Mouse (Mus musculus): ENCODE data around the gene Nfe2l2.
A peak's percentile ranks its signal among the peaks of the same experiment; 100 is the strongest.

Nfe2l2 gene

DNA sequence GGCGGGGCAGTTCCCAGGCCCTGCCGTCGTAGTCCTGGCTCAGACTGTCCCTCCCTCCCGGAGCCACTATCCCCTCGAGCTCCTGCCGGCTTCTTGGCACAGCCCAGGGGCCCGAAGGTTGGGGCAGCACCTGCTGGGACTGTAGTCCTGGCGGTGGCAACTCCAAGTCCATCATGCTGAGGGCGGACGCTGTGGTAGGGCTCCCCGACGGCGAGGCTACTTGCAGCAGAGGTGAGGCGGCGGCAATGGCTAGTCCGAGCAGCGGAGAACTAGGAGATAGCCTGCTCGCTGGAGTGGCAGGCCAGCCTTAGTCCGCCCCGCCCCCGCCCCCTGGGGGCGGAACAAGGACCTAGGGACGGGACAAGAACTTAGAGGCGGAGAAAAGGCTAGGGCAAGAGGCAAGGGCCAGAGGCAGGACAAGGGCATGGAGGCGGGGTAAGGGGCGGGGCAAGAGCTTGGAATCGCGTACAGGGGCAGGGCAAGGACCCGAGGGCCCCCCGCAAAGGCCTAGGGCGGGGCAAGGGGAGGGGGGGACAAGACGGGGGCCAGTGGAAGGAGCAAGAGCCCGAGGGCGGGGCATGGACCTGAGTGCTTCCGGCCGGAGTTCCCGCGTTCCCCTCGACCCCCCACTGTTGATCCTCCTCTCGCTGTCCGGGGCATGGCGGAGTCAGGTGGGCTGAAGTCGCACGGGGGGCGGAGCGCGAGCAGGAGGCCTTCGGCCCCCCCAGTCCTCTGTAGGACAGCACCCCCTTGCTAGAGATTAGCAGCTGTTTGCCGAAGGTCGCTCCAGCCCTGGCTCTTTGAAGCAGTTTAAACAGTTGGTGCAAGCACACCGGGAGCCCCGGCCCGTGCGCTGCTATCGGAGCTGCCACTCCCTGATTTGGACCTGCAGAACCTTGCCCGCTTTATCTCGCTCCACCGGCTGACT, at the start of gene Nfe2l2:
Nfe2l2 (minus strand) TSS at position 408 of the 928 bp plus-strand sequence.
- peak; percentile 90 for DNase-seq (ENCODE audit: low read depth)

DNA sequence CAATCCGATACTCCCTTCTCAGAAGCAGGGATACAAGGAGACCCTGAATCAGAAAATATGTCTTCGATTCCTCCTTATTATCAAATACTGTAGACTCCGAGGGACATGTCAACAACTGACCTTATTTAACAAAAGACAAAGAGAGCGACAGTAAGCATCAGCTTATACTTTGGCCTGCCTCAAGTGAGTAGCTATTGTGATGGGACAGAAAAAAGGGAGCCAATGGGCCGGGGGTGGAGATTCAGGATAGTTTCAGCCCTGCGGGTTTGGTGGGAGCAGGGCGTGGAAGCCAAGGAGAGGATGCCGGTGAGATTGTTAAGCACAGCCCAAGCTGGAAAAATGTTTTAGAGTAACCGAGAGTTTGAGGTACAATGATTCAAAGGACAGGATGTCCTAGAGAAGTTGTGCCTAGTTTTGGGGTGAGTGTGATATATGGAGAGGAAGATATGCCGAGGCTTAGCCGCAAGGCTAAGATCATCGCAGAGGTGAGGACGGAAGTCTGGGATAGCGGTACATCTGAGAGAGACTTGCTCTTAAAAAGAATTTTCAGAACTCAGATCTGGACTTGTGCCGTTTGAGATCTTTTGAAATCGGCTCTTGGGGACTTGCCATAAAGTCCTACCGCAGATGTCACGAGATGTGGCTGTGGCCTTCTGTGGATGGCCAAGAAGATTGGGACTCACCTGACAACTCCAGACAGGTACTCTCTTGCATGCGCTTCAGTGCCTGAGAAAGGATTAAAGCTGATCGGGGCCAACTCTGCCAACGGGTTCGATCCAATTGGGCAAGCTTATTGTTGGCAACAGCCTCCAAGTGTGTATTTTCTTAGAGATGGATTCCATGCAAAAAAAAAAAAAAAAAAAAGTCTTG, 48.1 kb upstream of the Nfe2l2 start:
- DNase-seq (ENCODE audit: low read depth), result no peak

DNA sequence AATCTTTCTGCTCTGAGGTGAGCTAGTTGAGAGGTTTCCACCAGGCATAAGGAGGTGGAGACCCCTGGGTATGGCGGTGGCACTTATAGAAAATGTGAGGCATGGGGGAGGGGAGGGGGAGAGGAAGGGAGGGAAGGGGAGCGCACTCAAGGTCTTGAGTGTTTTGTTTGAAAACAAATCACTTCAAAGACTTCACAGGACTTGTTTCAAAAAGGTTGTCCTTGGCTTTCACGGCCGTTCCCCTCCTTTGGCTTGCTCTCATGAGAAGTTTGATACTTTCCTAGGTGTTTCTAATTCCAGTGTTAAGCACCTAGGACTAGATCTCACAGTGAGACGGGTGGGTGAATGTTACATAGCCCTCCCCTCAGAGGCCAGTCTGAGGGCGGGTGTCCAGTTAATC, 47.5 kb upstream of the Nfe2l2 start:
- DNase-seq (ENCODE audit: low read depth), result no peak

DNA sequence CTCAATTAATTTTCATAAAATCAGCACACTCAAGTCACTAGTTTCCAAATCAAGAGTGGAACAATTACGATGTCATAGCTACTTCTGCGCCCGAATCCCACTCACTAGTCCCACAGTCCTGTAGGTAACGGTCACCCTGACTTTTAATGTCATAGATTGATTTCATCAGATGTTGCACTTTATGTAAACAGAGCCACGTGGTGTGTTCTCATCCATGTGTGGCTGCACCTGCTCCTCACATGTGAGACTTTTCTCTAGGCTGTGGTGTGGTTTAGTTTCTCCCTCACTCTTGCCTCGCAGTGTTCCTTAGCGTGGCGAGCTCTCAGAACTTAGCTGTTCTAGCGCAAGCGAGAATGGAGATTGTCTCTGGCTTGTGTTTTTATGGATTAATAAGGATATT, 46.4 kb upstream of the Nfe2l2 start:
- no peak for DNase-seq (ENCODE audit: low read depth)

DNA sequence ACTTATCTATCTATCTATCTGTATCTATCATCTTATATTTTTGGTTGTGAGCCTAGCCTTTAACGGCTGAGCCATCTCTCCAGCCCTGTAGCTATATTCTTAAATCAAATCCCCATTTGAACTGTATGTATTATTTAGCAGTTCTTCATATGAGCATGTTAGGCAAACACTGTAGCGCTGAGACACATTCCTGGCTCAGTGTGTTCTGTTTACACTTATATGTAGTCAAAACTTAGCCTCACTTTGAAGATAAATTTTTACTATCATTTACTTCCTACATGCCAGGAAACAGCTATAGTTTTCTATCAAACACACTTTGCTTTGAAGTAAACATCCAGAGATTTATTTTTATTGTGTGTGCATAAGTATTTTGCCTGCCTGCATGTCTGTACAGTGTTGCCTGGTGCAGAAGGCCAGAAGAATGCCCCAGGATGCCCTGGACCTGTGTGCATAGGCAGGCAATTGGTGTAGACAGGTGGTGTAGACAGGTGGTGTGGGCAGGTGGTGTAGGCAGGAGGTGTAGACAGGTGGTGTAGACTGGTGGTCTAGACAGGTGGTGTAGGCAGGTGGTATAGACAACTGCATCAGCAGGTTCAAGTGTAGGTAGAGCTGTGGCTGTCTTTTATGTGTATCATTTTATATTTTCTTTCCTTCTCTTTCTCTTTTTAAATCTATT, 45.7 kb upstream of the Nfe2l2 start:
- no peak for DNase-seq (ENCODE audit: low read depth)

DNA sequence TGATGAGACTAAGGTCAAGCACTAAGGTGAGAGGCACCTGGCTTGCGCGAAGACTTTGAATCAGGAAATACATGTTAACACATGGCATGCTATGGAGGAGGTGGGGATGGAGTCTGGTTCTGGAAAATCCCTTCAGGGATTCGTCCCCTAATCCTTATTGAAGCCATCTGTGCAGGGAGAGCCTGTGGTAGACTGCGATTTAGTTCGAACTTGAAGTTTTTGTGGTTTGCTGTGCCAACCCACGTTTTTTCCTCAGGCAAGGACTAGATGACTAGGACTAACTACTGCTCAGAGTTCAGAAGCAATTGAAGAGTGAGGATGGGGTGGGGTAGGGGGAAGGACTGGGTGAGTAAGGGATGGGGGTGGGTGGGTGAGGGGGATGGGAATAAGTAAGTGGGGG, 44.4 kb upstream of the Nfe2l2 start:
- no peak for DNase-seq (ENCODE audit: low read depth)

DNA sequence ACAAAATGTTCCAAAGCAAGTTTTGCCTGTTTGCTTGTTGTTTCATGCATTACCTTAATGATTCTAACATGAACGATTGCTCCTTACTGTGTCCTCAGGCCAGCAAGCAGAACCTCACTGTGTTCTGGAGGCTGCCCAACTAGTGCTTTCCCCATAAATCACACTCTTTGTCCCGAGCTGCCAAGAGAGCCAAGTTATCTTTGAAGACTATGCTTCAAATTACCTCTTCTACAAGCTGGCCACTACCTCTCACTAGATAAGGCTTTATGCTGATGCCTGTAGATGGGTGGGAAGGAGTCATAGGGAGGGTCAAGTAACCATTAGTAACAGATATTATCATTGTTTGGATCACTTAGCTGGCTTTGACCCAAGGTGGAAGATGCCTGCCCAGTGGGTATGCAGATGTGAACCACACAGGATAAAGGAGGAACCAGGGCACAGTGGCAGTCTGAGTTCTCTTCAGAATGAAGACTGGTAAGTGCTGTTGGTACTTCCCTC, 32.6 kb upstream of the Nfe2l2 start:
- no peak for DNase-seq (ENCODE audit: low read depth)

DNA sequence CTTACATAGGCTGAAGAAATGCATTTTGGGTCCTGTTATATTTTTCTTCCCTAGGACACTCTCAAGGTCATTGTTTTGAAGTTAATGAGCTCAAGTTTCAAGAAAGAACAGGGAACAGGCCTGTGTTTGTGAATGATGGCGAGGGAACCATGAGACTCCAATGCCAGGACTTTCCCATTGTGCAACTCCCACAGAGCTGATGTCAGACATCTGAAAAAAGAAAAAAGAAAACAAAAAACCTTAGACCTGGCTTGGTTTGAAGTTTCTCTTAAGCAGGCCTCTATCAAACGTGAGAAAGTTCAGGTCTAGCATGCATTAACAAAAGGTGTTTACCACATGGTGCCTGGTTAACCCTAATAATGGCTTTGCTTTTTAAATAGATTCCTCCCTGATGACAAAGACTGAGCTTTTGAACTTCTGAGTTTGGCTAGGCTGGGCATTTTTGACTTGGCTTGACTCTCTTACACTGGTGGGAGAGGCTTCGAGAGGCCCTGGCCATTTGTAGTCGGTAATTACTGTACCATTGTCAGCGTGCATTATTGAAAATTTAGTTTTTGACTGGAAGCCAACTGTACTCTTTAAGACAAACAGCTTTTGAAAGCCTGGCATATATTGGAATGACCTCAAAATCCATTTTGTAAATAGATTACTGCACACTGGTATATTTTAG, 29.9 kb upstream of the Nfe2l2 start:
- DNase-seq (ENCODE audit: low read depth), result no peak

DNA sequence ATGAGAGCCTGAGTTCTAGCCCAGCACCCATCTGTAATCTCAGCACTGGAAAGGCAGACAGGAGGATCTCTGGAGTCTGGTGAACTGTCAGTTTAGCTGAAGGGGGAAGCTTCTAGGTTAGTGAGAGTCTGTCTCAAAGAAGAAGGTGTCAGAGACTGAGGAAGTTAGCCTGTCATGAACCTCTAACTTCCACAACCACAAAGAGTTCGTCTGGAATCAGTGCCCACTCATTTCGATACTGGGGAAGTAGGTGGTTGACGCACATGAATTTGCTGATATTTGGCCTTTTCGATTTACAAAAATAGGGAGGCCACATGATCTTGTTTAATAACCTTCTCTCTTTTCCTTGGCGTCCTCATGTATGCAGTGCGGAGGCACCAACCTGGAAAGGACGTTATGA, 28.7 kb upstream of the Nfe2l2 start:
- no peak for DNase-seq (ENCODE audit: low read depth)

DNA sequence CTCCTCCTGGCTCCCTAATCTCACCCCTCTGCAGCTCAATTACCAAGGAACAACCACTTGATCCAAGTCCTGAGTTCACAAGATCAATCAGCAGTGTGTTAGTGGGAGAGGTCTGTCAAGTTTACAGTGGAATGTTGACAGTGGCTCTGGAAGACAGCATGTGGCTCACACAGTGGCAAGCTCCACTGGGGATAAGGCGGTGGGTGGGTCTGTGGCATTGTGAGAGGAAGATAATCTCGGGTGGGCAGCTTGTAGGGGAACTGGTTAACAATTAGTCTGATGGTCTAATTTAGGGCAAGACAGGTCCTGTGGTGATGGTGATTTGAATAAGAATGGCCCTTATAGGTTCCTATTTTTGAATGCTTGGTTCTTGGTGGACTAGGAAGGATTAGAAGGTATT, 27.5 kb upstream of the Nfe2l2 start:
- DNase-seq (ENCODE audit: low read depth), result no peak

DNA sequence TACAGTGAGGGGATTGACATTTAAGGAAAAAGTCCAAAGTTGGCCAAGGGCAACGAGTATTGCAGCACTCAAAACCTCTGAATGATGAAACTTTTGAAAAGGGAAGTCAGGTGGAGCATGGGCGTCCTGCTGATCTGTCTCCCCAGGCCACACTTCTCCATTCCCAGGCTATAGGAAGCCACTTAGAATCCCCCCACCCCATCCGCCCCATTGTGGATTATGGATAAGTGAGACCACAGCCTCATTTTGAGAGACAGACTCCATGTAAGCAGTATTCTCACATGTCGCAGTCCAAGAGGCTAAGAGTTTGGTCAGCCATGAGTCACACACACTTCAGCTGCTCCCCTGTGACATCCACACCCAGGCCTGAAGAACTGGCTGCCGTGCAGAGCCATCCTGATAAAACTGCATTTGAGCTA, 26.8 kb upstream of the Nfe2l2 start:
- DNase-seq (ENCODE audit: low read depth), result no peak

DNA sequence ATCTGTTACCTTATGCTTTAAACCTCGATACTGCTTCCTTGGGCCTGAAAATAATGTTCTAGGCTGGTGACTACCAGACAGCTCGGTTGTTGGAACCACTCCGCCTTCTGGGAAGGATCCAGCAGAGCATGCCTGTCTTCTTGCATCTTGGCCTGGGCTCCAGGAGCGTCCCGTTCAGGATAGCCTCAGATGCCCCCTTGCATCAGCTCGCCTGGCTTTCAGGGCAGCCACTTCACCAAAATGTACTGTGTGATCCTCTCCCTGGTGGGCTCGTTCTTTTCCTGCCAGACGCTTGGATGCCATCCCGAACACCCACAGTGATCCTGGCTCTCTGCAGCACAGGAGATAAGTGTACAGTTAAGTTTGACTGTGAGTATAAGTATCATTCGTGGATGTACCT, 25.6 kb upstream of the Nfe2l2 start:
- DNase-seq (ENCODE audit: low read depth), result no peak

DNA sequence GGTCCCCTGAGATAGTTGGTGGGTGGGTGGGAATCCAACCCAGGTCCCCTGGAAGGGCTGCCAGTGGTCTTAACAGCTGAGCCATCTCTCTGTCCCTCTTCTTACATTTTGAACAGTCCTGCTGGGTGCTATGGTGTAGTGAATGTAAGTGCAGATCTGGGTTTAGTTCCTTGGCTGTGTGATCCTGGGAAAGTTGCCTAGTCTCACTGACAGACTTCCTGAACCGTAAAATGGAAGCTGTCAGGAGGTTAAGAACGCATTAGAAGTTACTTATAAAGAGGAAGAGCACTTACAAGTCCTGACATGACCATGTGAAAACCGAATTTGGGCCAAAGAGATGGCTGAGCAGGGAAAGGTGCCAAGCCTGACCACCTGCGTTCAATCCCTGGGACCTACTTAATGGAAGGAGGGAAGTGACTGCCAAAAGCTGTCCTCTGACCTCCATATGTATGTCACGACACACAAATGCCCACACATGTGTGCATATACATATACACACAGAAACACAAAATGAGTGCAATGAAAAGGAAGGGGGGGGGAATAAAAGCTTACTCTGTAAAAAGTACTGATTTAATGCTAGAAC, 20.5 kb upstream of the Nfe2l2 start:
- no peak for DNase-seq (ENCODE audit: low read depth)

DNA sequence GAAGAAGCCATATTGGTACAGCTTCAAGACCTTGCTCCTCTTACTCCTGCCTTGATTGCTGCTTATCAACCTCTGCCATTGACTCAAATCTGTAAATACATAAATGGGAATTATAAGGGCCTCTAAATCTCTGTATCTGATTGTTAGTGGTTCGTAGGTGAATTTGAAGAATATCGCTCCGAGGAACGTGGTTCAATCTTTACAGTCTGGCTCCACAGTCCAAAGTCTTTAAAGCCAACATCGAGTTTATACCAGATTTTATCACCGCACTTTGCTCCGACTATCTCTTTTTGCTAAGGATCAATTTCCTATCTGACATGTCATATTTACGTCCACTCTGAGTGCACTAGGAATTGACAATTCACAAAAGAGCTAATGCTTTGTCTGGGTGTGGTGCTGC, 19.0 kb upstream of the Nfe2l2 start:
- no peak for DNase-seq (ENCODE audit: low read depth)

DNA sequence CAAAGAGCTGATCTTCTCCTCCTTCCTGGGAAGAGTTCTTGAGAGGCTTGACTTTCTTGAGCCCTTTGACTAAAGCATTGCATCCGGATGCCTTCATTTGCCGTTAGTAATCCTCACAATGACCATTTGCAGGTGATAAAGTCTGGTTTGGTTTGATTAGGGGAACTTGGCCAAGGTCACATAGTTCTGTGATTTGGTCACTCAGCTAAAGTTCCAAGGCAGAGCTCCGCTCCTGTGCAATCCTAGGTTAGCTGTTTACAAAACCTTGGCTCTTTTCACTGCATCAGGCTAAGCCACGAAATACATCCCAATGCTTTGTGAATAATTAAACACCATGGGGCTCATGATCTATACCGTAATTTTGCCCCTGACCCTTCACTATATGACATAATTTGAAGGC, 18.5 kb upstream of the Nfe2l2 start:
- no peak for DNase-seq (ENCODE audit: low read depth)

DNA sequence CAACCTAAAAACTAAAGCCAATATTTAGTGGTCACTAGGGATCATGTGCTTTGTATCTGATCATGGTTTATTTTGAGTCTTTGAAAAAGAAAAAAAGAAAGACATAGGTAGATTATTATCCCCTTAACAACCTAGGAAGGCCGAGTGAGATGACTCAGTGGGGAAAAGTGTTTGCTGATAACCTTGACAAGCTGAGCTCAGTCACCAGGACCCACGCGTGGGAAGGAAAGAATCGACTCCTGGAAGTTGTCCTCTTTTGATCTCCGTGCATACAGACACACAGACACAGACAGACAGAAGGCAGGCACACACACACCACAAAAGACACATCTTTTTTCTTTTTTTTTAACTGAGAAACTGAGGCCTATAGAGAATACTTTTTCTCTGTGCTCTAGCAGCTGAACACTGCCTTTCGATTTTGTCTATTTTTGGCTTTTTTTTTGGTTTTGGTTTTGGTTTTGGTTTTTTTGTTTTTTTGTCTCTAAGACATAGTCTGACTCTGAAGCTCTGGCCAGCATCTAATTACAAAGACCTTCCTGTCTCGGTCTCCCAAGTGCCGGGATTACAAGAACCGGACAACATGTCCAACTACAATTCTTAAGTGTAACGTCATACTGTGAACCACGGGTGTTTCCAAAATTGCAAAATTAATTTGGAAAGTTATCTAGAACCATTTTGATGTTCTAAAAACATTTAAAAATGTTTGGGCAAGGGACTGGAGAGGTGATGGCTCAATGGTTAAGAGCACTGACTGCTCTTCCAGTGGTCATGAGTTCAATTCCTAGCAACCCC, 16.0 kb upstream of the Nfe2l2 start:
- peak; percentile 55 for DNase-seq (ENCODE audit: low read depth)

DNA sequence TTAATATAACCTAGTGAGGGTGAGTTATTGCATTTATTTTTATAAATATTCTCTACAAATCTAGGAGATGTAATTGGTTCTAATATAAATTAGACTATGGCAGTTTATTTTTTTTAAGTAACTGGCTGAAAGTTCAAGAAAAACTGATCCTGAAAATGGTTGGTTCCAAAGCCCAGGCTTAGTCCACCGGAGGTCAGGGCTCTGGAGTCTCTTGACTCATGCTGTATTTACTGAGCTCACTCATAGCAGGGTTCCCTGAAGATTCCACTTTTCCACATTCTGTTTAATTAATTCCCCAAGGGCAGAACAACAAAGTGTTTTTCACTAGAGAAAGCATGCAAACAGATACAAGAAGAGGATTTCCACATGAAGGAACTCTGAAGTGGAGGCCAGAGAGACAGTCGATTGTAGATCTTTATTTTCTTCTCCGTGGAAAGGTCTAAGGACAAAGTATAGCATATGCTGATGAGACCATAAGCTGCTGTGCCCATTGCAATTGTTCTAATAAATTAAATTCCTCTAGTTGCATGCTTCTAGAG, 15.0 kb upstream of the Nfe2l2 start:
- no peak for DNase-seq (ENCODE audit: low read depth)

DNA sequence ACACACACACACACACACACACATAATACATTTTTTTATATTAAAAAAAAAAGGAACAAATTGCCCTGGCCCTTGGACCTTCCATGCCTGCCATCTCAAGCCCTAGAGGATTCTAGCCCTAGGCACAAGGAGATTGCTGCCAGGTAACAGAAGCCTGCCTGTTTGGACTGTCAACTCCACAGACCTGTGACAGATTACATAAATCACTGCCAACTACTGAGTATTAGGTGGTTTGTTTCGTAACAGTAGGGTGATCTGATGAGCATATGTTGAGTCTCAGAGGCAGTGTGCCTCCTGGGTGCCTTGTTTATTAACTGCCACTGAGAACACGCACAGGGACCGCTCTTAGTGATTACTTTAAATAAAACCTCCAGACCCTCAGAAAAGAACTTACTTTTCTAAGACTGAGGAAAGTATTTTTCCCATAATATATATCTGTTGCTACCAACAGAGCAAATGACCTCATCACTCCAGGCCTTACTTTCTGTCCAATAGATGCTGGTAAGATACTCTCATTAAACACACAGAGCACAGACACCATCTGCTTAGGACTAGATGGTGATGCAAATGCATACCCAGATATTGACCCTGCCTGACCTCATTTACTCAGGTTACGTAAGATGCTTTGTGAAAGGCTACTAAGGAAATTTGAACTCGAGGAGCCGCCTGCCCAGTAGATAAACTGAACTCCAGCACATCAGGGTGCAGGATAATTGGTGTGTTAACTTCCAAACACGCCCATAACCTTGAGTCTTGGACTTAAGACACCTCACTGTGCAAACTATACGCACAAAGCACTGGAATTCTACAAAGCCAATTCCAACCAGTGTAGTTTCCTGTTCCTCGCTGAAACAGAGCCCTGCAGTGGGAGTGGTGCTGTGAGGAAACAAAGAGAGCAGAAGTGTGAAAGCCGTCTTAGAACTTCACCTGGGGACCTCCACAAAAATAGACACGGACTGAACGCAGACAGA, 11.9 kb upstream of the Nfe2l2 start:
- no peak for DNase-seq (ENCODE audit: low read depth)

DNA sequence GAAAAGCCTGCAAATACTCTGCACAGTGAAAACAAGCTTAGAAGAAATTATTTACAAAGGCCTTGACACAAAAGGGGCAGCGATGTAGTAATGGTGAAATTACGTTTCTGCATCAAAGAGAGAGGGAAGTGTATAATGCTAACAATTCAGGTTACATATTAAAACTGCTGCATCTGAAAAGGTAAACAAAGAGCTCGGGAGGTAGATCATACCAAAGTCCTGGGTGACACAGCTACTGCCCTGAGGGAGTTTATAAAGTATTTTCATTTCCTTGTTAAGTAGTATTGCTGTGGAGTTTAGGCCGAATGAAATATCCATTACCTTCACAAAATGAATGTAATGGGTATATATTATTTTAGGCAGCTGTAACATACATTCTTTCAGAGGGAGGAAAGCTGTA, 10.3 kb upstream of the Nfe2l2 start:
- DNase-seq (ENCODE audit: low read depth), result no peak
